Mouse (Mus musculus): Measurements from ENCODE around the gene Gm11213. TPM values are rescaled to one million over a fixed set of nuclear protein-coding genes. Genes with fewer than 3 reads are reported as not detected.

The Gm11213 gene
- total and polyA plus RNA-seq, 3 experiments: not detected

- Histone ChIP-seq H3K9ac (ENCODE audit: insufficient read depth, low read depth) (no peak overlapping the region), H3K27me3 (replicated peaks) (no peaks in the 10 kb centered on the region), H3K4me3 (replicated peaks in 1 of 3; ENCODE audit: low read depth in 2 of 3, low read length in 2 of 3, poor library complexity in 1 of 3) (no peak overlapping the region), H3K79me2 (replicated peaks; ENCODE audit: control insufficient read depth, extremely low read depth, insufficient read depth, poor library complexity, severe bottlenecking) (peaks cover 17% of the 10 kb centered on the region), H3K27ac (ENCODE audit: insufficient read depth, low read depth) (no peak overlapping the region), H3K9me3 (replicated peaks; ENCODE audit: low read length) (no peaks in the 10 kb centered on the region), H3K36me3 (replicated peaks in 1 of 2; ENCODE audit: control insufficient read depth in 1 of 2, insufficient read depth in 1 of 2, low read length in 1 of 2) (peaks cover 45 to 81% of the 10 kb centered on the region in 2 experiments), H3K4me1 (ENCODE audit: control insufficient read depth in 1 of 2, insufficient read depth in 2 of 2) (peaks cover 8 to 36% of the 10 kb centered on the region in 2 experiments; a peak in 3 of 4 replicates), H3K4me2 (ENCODE audit: insufficient read depth, low read depth, poor library complexity, severe bottlenecking) (no peak overlapping the region)
- in situ Hi-C loops (cut with MboI; ENCODE audit: low pct_ligation_motif_present, low pct_unique_long_range_greater_than_20kb, low sequenced_read_pairs) (loop anchor here (25.0 kb wide), 1 partner anchor 339 kb away; the partner anchor contains the start of gene Col27a1), dilution Hi-C loops (cut with MboI; ENCODE audit: extremely low pct_ligation_motif_present, extremely low pct_unique_long_range_greater_than_20kb, low sequenced_read_pairs) (no loop called here)
- DNase-seq (ENCODE audit: extremely low read depth): no peak
- TF ChIP-seq CHD2 (IDR thresholded peaks at IDR 0.05; ENCODE audit: low read length) (no peak), ZMIZ1 (IDR thresholded peaks at IDR 0.05; ENCODE audit: low read depth, low read length) (no peak), POLR2A (IDR thresholded peaks at IDR 0.05; ENCODE audit: low read depth, low read length) (no peak), JUN (IDR thresholded peaks at IDR 0.05; ENCODE audit: insufficient read depth, low read depth, low read length) (no peak), MYC (IDR thresholded peaks at IDR 0.05; ENCODE audit: low read depth, low read length) (no peak), ZC3H11A (IDR thresholded peaks at IDR 0.05; ENCODE audit: low read depth, low read length) (no peak), JUND (conservative IDR thresholded peaks at IDR 0.05; ENCODE audit: low read depth, low read length) (no peak), MXI1 (IDR thresholded peaks at IDR 0.05; ENCODE audit: low read depth, low read length) (no peak), CHD1 (IDR thresholded peaks at IDR 0.05; ENCODE audit: low read depth, low read length) (no peak), UBTF (IDR thresholded peaks at IDR 0.05; ENCODE audit: low read depth, low read length) (no peak), HCFC1 (IDR thresholded peaks at IDR 0.05; ENCODE audit: low read depth, low read length) (no peak), MAX (IDR thresholded peaks at IDR 0.05; ENCODE audit: low read length) (no peak), ZNF384 (IDR thresholded peaks at IDR 0.05; ENCODE audit: low read depth, low read length) (no peak), EP300 (IDR thresholded peaks at IDR 0.05; ENCODE audit: low read length) (no peak), ELF1 (IDR thresholded peaks at IDR 0.05; ENCODE audit: low read depth, low read length) (no peak), E2F4 (IDR thresholded peaks at IDR 0.05; ENCODE audit: insufficient replicate concordance, low read depth, low read length) (no peak), USF2 (conservative IDR thresholded peaks at IDR 0.05; ENCODE audit: low read depth, low read length) (no peak), ETS1 (conservative IDR thresholded peaks at IDR 0.05; ENCODE audit: low read depth, low read length) (no peak)
Measured at GRCm38 (mm10) chr4:63550908-63551307, 54.2 kb downstream of the Gm11213 start.

- dilution Hi-C loops (cut with MboI; ENCODE audit: extremely low pct_ligation_motif_present, extremely low pct_unique_long_range_greater_than_20kb, low sequenced_read_pairs): no loop called here
Measured at GRCm38 (mm10) chr4:63548491-63548890, 56.6 kb downstream of the Gm11213 start.

More at GRCm38 (mm10) chr4:63548491-63548890, 56.6 kb downstream of the Gm11213 start:
- Histone ChIP-seq H3K9me3 (replicated peaks; ENCODE audit: low read length) (no peaks in the 10 kb centered on the region), H3K4me1 (ENCODE audit: control insufficient read depth in 1 of 2, insufficient read depth in 2 of 2) (peaks cover 13 to 37% of the 10 kb centered on the region in 2 experiments), H3K36me3 (replicated peaks in 1 of 2; ENCODE audit: control insufficient read depth in 1 of 2, insufficient read depth in 1 of 2, low read length in 1 of 2) (peaks cover 40 to 63% of the 10 kb centered on the region in 2 experiments), H3K79me2 (replicated peaks; ENCODE audit: control insufficient read depth, extremely low read depth, insufficient read depth, poor library complexity, severe bottlenecking) (peaks cover 28% of the 10 kb centered on the region), H3K27ac (ENCODE audit: insufficient read depth, low read depth) (no peak overlapping the region), H3K9ac (ENCODE audit: insufficient read depth, low read depth) (no peak overlapping the region), H3K4me2 (ENCODE audit: insufficient read depth, low read depth, poor library complexity, severe bottlenecking) (no peak overlapping the region), H3K27me3 (replicated peaks) (no peaks in the 10 kb centered on the region), H3K4me3 (replicated peaks in 1 of 3; ENCODE audit: low read depth in 2 of 3, low read length in 2 of 3, poor library complexity in 1 of 3) (no peak overlapping the region)
- DNase-seq (ENCODE audit: extremely low read depth): no peak
- in situ Hi-C loops (cut with MboI; ENCODE audit: low pct_ligation_motif_present, low pct_unique_long_range_greater_than_20kb, low sequenced_read_pairs): no loop called here
- TF ChIP-seq CTCF (conservative IDR thresholded peaks at IDR 0.05 in 1 of 2, IDR thresholded peaks at IDR 0.05 in 1 of 2; ENCODE audit: low read depth in 2 of 2, low read length in 2 of 2): peak in 1 of 2 experiments; percentile 12; a peak in 1 of 4 replicates
- TF ChIP-seq TCF12 (IDR thresholded peaks at IDR 0.05; ENCODE audit: low read depth, low read length): no peak
- no peak for TF ChIP-seq NELFE (IDR thresholded peaks at IDR 0.05; ENCODE audit: low read depth, low read length)
